Mouse (Mus musculus): ENCODE measurements around the gene Cdiptos. TPM values are rescaled to one million over a fixed set of nuclear protein-coding genes. Genes with fewer than 3 reads are reported as not detected.
A peak's percentile ranks its signal among the peaks of the same experiment; 100 is the strongest.

Cdiptos gene
- total and polyA plus RNA-seq, 3 experiments, result 0.47 to 0.97 TPM; not detected in 1

GRCm38 (mm10) chr7:126959780-126960179 is 16.1 kb downstream of the Cdiptos start:
- Histone ChIP-seq H3K4me3 (replicated peaks in 1 of 3; ENCODE audit: low read depth in 2 of 3, low read length in 2 of 3, poor library complexity in 1 of 3) (no peak overlapping the region), H3K9ac (ENCODE audit: insufficient read depth, low read depth) (no peak overlapping the region), H3K27ac (ENCODE audit: insufficient read depth, low read depth) (no peak overlapping the region), H3K4me1 (ENCODE audit: control insufficient read depth in 1 of 2, insufficient read depth in 2 of 2) (peaks cover 17 to 67% of the 10 kb centered on the region in 2 experiments), H3K9me3 (replicated peaks; ENCODE audit: low read length) (no peaks in the 10 kb centered on the region), H3K4me2 (ENCODE audit: insufficient read depth, low read depth, poor library complexity, severe bottlenecking) (no peak overlapping the region), H3K27me3 (replicated peaks) (no peaks in the 10 kb centered on the region), H3K36me3 (replicated peaks in 1 of 2; ENCODE audit: control insufficient read depth in 1 of 2, insufficient read depth in 1 of 2, low read length in 1 of 2) (peaks cover 48 to 88% of the 10 kb centered on the region in 2 experiments), H3K79me2 (replicated peaks; ENCODE audit: control insufficient read depth, extremely low read depth, insufficient read depth, poor library complexity, severe bottlenecking) (no peaks in the 10 kb centered on the region)
- no peak for TF ChIP-seq UBTF (IDR thresholded peaks at IDR 0.05; ENCODE audit: low read depth, low read length)
- dilution Hi-C loops (cut with MboI; ENCODE audit: extremely low pct_ligation_motif_present, extremely low pct_unique_long_range_greater_than_20kb, low sequenced_read_pairs) (no loop called here), in situ Hi-C loops (cut with MboI; ENCODE audit: low pct_ligation_motif_present, low pct_unique_long_range_greater_than_20kb, low sequenced_read_pairs) (loop anchor here (5.0 to 10.0 kb wide), 2 partner anchors 58 to 255 kb away; partner anchors contain the start of genes Coro1a, Pagr1a and Pagr1b)
- no peak for DNase-seq (ENCODE audit: extremely low read depth)

- dilution Hi-C loops (cut with MboI; ENCODE audit: extremely low pct_ligation_motif_present, extremely low pct_unique_long_range_greater_than_20kb, low sequenced_read_pairs), result no loop called here
- Histone ChIP-seq H3K9ac (ENCODE audit: insufficient read depth, low read depth) (no peak overlapping the region), H3K27ac (ENCODE audit: insufficient read depth, low read depth) (no peak overlapping the region), H3K4me2 (ENCODE audit: insufficient read depth, low read depth, poor library complexity, severe bottlenecking) (no peak overlapping the region), H3K36me3 (replicated peaks in 1 of 2; ENCODE audit: control insufficient read depth in 1 of 2, insufficient read depth in 1 of 2, low read length in 1 of 2) (peaks cover 33 to 86% of the 10 kb centered on the region in 2 experiments), H3K79me2 (replicated peaks; ENCODE audit: control insufficient read depth, extremely low read depth, insufficient read depth, poor library complexity, severe bottlenecking) (no peaks in the 10 kb centered on the region), H3K4me1 (ENCODE audit: control insufficient read depth in 1 of 2, insufficient read depth in 2 of 2) (peaks cover 14 to 75% of the 10 kb centered on the region in 2 experiments), H3K4me3 (replicated peaks in 1 of 3; ENCODE audit: low read depth in 2 of 3, low read length in 2 of 3, poor library complexity in 1 of 3) (no peak overlapping the region), H3K9me3 (replicated peaks; ENCODE audit: low read length) (no peaks in the 10 kb centered on the region), H3K27me3 (replicated peaks) (no peaks in the 10 kb centered on the region)
- no peak for DNase-seq (ENCODE audit: extremely low read depth)
- in situ Hi-C loops (cut with MboI; ENCODE audit: low pct_ligation_motif_present, low pct_unique_long_range_greater_than_20kb, low sequenced_read_pairs), result no loop called here
- TF ChIP-seq GABPA (IDR thresholded peaks at IDR 0.05; ENCODE audit: insufficient replicate concordance, low read depth, low read length), result no peak
Measured at GRCm38 (mm10) chr7:126955125-126955524, 20.8 kb downstream of the Cdiptos start.

GRCm38 (mm10) chr7:126952646-126953045 is 23.3 kb downstream of the Cdiptos start:
- in situ Hi-C loops (cut with MboI; ENCODE audit: low pct_ligation_motif_present, low pct_unique_long_range_greater_than_20kb, low sequenced_read_pairs), result no loop called here
- no peaks in the 10 kb centered on the region for H3K27me3 ChIP-seq (replicated peaks)
- peaks cover 6% of the 10 kb centered on the region for H3K9me3 ChIP-seq (replicated peaks; ENCODE audit: low read length)
- H3K4me1 ChIP-seq (ENCODE audit: control insufficient read depth in 1 of 2, insufficient read depth in 2 of 2), result peaks cover 10 to 55% of the 10 kb centered on the region in 2 experiments
- no peak overlapping the region for H3K9ac ChIP-seq (ENCODE audit: insufficient read depth, low read depth)
- peak; percentile 81 for DNase-seq (ENCODE audit: extremely low read depth)
- H3K4me2 ChIP-seq (ENCODE audit: insufficient read depth, low read depth, poor library complexity, severe bottlenecking), result 0 out of 2 replicates have a peak overlapping the region, but pooled peaks have one; percentile 9
- H3K27ac ChIP-seq (ENCODE audit: insufficient read depth, low read depth), result no peak overlapping the region; the same call in 1 of the 2 replicates
- H3K4me3 ChIP-seq (replicated peaks in 1 of 3; ENCODE audit: low read depth in 2 of 3, low read length in 2 of 3, poor library complexity in 1 of 3), result no peak overlapping the region
- H3K79me2 ChIP-seq (replicated peaks; ENCODE audit: control insufficient read depth, extremely low read depth, insufficient read depth, poor library complexity, severe bottlenecking), result no peaks in the 10 kb centered on the region
- peaks cover 19 to 86% of the 10 kb centered on the region in 2 experiments for H3K36me3 ChIP-seq (replicated peaks in 1 of 2; ENCODE audit: control insufficient read depth in 1 of 2, insufficient read depth in 1 of 2, low read length in 1 of 2)
- TF ChIP-seq JUND (conservative IDR thresholded peaks at IDR 0.05; ENCODE audit: low read depth, low read length) (no peak), MAFK (IDR thresholded peaks at IDR 0.05; ENCODE audit: insufficient replicate concordance, low read length) (no peak), TBP (conservative IDR thresholded peaks at IDR 0.05; ENCODE audit: low read depth, low read length) (no peak), E2F4 (IDR thresholded peaks at IDR 0.05; ENCODE audit: insufficient replicate concordance, low read depth, low read length) (no peak), ZNF384 (IDR thresholded peaks at IDR 0.05; ENCODE audit: low read depth, low read length) (no peak), SIN3A (IDR thresholded peaks at IDR 0.05; ENCODE audit: low read length) (no peak), IRF4 (IDR thresholded peaks at IDR 0.05; ENCODE audit: low read depth, low read length) (no peak), MYC (IDR thresholded peaks at IDR 0.05; ENCODE audit: low read depth, low read length) (peak; percentile 67; the same call in 1 of the 2 replicates), POLR2A (IDR thresholded peaks at IDR 0.05; ENCODE audit: low read depth, low read length) (peak; percentile 45; the same call in 1 of the 2 replicates), JUN (IDR thresholded peaks at IDR 0.05; ENCODE audit: insufficient read depth, low read depth, low read length) (no peak), MAX (IDR thresholded peaks at IDR 0.05; ENCODE audit: low read length) (peak; percentile 72; the same call in 1 of the 2 replicates), MXI1 (IDR thresholded peaks at IDR 0.05; ENCODE audit: low read depth, low read length) (peak; percentile 83), ZMIZ1 (IDR thresholded peaks at IDR 0.05; ENCODE audit: low read depth, low read length) (no peak), BHLHE40 (IDR thresholded peaks at IDR 0.05; ENCODE audit: low read depth, low read length) (peak; percentile 92), PAX5 (IDR thresholded peaks at IDR 0.05; ENCODE audit: low read length) (no peak), NELFE (IDR thresholded peaks at IDR 0.05; ENCODE audit: low read depth, low read length) (no peak), USF2 (conservative IDR thresholded peaks at IDR 0.05; ENCODE audit: low read depth, low read length) (no peak), ZC3H11A (IDR thresholded peaks at IDR 0.05; ENCODE audit: low read depth, low read length) (no peak), USF1 (IDR thresholded peaks at IDR 0.05; ENCODE audit: low read depth, low read length) (0 out of 2 replicates have a peak, but pooled peaks have one; percentile 12), CTCF (conservative IDR thresholded peaks at IDR 0.05 in 1 of 2, IDR thresholded peaks at IDR 0.05 in 1 of 2; ENCODE audit: low read depth in 2 of 2, low read length in 2 of 2) (no peak), CHD2 (IDR thresholded peaks at IDR 0.05; ENCODE audit: low read length) (no peak), EP300 (IDR thresholded peaks at IDR 0.05; ENCODE audit: low read length) (no peak), UBTF (IDR thresholded peaks at IDR 0.05; ENCODE audit: low read depth, low read length) (no peak)
- dilution Hi-C loops (cut with MboI; ENCODE audit: extremely low pct_ligation_motif_present, extremely low pct_unique_long_range_greater_than_20kb, low sequenced_read_pairs), result no loop called here
